Mouse (Mus musculus) myocyte (in vitro differentiated cells): Measurements from ENCODE around the gene Ndufc1.

Experiments
- CEBPB ChIP-seq: IDR thresholded peaks from 2 replicates; pipeline ENCODE4 v1.6.1; 2011; ENCODE audit warnings: mild to moderate bottlenecking, moderate library complexity; ENCODE audit not compliant: poor library complexity, insufficient read depth, severe bottlenecking
- MAX ChIP-seq: IDR thresholded peaks from one replicate; pipeline ENCODE4 v1.6.1; 2011; ENCODE audit warnings: low read depth, mild to moderate bottlenecking, control low read depth
- MYOD1 ChIP-seq, 3 experiments: IDR thresholded peaks; one replicate each; pipeline ENCODE4 v1.6.1; 2011; ENCODE audit warnings: control low read depth in 2 of 3, low read depth in 2 of 3, mild to moderate bottlenecking in 2 of 3, moderate library complexity in 1 of 3; ENCODE audit not compliant: insufficient read length in 2 of 3, control insufficient read depth in 1 of 3
- POLR2A ChIP-seq: IDR thresholded peaks from one replicate; pipeline ENCODE4 v1.6.1; 2011; ENCODE audit warnings: low read depth, mild to moderate bottlenecking, control low read depth, moderate library complexity; ENCODE audit not compliant: insufficient read length
- REST ChIP-seq: IDR thresholded peaks from one replicate; pipeline ENCODE4 v1.6.1; 2011; ENCODE audit warnings: mild to moderate bottlenecking, control low read depth, moderate library complexity; ENCODE audit not compliant: insufficient read depth, insufficient read length
- SRF ChIP-seq: IDR thresholded peaks from one replicate; pipeline ENCODE4 v1.6.1; 2011; ENCODE audit warnings: low read depth; ENCODE audit not compliant: control insufficient read depth, insufficient read length
- TCF12 ChIP-seq: IDR thresholded peaks from one replicate; pipeline ENCODE4 v1.6.1; 2011; ENCODE audit warnings: mild to moderate bottlenecking, control low read depth; ENCODE audit not compliant: poor library complexity, insufficient read depth, severe bottlenecking
- USF1 ChIP-seq: IDR thresholded peaks from one replicate; pipeline ENCODE4 v1.6.1; 2011; ENCODE audit warnings: low read depth, mild to moderate bottlenecking, control low read depth, moderate library complexity

GRCm38 (mm10) chr3:51386441-51387133 is 22.2 kb downstream of the Ndufc1 start:
- TF ChIP-seq REST = no peak
- no peak for TF ChIP-seq POLR2A
- no peak for TF ChIP-seq USF1
- TF ChIP-seq TCF12 = no peak
- TF ChIP-seq SRF = no peak
- no peak for TF ChIP-seq MAX
- no peak for TF ChIP-seq CEBPB
- peak in 2 of 3 experiments; percentile 21 to 32 for TF ChIP-seq MYOD1 (IDR thresholded peaks at IDR 0.05; ENCODE audit: control insufficient read depth in 1 of 3, insufficient read length in 2 of 3, low read depth in 2 of 3)
